Mouse (Mus musculus) kidney, embryonic 16.5 days (tissue): ENCODE data around the gene Fam53a. TPM values are rescaled to one million over a fixed set of nuclear protein-coding genes. Genes with fewer than 3 reads are reported as not detected.

Experiments
- ATAC-seq: fragments of 200-750 bp; cut with Nextera tagmentation; 2 replicates; pipeline ENCODE4 v1.8.0; 2017; ENCODE audit warnings: moderate TSS enrichment; ENCODE audit not compliant: low FRiP score, low TSS enrichment
- H3K27ac ChIP-seq: fragments of 300-500 bp; sonication (generic); 2 replicates; pipeline ENCODE4 v1.5.1; 2014; ENCODE audit warnings: low read length
- H3K27me3 ChIP-seq: fragments of 300-500 bp; sonication (generic); 2 replicates; pipeline ENCODE4 v1.6.1; 2014; ENCODE audit warnings: low read length, control low read depth, mixed read lengths; ENCODE audit not compliant: insufficient read depth
- H3K36me3 ChIP-seq: fragments of 300-500 bp; sonication (generic); 2 replicates; pipeline ENCODE4 v1.6.1; 2014; ENCODE audit warnings: low read length, control low read depth, mixed read lengths; ENCODE audit not compliant: insufficient read depth
- H3K4me1 ChIP-seq: fragments of 300-500 bp; sonication (generic); 2 replicates; pipeline ENCODE4 v1.6.1; 2014; ENCODE audit warnings: low read length, control low read depth, mixed read lengths; ENCODE audit not compliant: insufficient read depth
- H3K4me2 ChIP-seq: fragments of 300-500 bp; sonication (generic); replicated peaks from 2 replicates; pipeline ENCODE4 v1.6.1; 2014; ENCODE audit warnings: low read depth, low read length
- H3K4me3 ChIP-seq: fragments of 300-500 bp; sonication (generic); 2 replicates; pipeline ENCODE4 v1.5.1; 2014; ENCODE audit warnings: mild to moderate bottlenecking, low read length
- H3K9ac ChIP-seq: fragments of 300-500 bp; sonication (generic); replicated peaks from 2 replicates; pipeline ENCODE4 v1.6.1; 2014; ENCODE audit warnings: low read length
- H3K9me3 ChIP-seq: fragments of 300-500 bp; sonication (generic); 2 replicates; pipeline ENCODE4 v1.6.1; 2016; ENCODE audit warnings: low read length, control low read depth
- WGBS: fragments of 180-500 bp; shearing (Covaris S2); extraction: QIAGEN DNeasy Blood & Tissue Kit; methylation state at CpG from one replicate; pipeline ENCODE4 v1.1.7; 2014; 5-methylcytosine and 5-hydroxymethylcytosine counted together
- polyA plus RNA-seq: library from polyadenylated mRNA; unstranded; fragments of >200 nt; fragmentation: Nextera tagmentation; extraction: Ambion mirVana; gene quantifications from 2 replicates; pipeline ENCODE4 v1.2.1, GENCODE M21; 2015

Fam53a gene
- polyA plus RNA-seq, 1 experiment from 2014 or later = 65.7 TPM

GRCm38 (mm10) chr5:33574207-33574606 lies 55.2 kb downstream of the Fam53a start:
- H3K9ac ChIP-seq = no peak overlapping the region
- 86% methylated on average over 4 of the region's 4 CpGs for WGBS
- H3K4me1 ChIP-seq = no peaks in the 10 kb centered on the region
- no peak overlapping the region for H3K4me3 ChIP-seq
- ATAC-seq = no peak
- H3K27me3 ChIP-seq = no peaks in the 10 kb centered on the region
- no peaks in the 10 kb centered on the region for H3K9me3 ChIP-seq
- H3K27ac ChIP-seq = no peak overlapping the region
- H3K4me2 ChIP-seq = no peak overlapping the region
- no peaks in the 10 kb centered on the region for H3K36me3 ChIP-seq

DNA sequence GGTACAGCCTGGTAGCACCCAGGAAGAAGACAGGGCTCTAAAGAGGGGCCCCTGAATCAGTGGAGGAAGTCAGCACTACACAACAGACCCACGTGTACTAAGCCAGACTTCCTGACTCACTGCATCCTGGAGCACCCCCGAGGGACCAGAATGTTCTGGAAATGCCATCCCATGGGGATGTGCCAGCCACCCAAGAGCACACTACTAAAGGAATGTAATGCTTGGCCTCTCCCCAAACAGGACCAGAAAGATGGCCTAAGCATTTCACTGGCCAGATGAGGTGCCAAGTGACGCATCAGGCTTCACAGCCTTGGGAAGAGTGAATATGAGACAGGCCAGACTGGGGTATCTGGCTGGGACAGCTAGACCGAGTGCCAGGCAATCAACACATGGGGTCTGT lies 63.5 kb downstream of the Fam53a start:
- ATAC-seq = no peak
- no peaks in the 10 kb centered on the region; the same call in 1 of the 2 replicates for H3K27me3 ChIP-seq
- no peak overlapping the region for H3K4me2 ChIP-seq
- H3K9me3 ChIP-seq = no peaks in the 10 kb centered on the region
- no peak overlapping the region for H3K9ac ChIP-seq
- H3K36me3 ChIP-seq = no peaks in the 10 kb centered on the region
- no peak overlapping the region for H3K27ac ChIP-seq
- no peak overlapping the region for H3K4me3 ChIP-seq
- 82% methylated on average over 4 of the region's 4 CpGs for WGBS
- no peaks in the 10 kb centered on the region for H3K4me1 ChIP-seq

DNA sequence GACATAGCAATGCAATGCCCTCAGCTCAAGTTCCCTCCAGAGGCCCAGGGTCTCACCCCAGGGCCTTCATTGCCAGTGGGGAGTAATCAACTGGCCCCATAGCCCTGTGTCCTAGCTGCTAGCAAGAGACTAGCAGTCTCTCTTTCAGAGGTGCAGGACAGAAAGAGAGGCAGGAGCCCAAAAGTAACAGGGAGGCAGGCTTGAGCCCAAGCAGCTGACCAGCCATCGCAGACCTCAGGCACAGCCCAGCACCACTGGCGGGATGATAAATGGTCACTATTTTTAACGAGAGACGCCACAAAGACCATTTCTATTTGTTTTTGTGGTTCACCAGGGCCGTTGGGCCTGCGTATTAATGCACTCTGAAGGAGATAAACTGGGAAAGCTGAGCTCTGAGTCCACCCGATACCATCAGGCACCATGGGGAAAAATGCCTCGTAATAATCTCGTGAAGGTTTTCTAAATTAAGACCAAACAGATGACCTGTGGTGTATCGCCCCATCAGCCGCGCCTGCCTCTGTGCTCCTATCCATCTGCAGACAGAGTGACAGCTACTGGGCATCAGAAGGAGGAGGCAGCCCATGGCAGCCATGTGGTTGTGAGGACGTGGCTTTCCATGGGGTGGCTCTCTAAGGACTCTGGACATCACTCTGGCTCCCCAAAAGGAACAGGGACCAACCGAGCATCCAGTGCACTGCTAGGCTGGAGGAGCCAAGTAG lies 73.0 kb downstream of the Fam53a start:
- 46% methylated on average over 14 of the region's 14 CpGs for WGBS
- H3K27ac ChIP-seq = no peak overlapping the region
- no peaks in the 10 kb centered on the region for H3K27me3 ChIP-seq
- no peak overlapping the region for H3K4me3 ChIP-seq
- H3K36me3 ChIP-seq = no peaks in the 10 kb centered on the region
- no peaks in the 10 kb centered on the region for H3K9me3 ChIP-seq
- no peak for ATAC-seq
- H3K4me1 ChIP-seq = no peaks in the 10 kb centered on the region
- H3K9ac ChIP-seq = no peak overlapping the region
- no peak overlapping the region for H3K4me2 ChIP-seq

Other genes starting within 250 kb of the Fam53a start
- gene Nkx1-1, start 195.7 kb downstream of the Fam53a start, polyA plus RNA-seq = not detected in 2 replicates
- gene Gm9903, start 290 bp upstream of the Fam53a start, polyA plus RNA-seq = 0.29 and 0.58 TPM in 2 replicates
- 227 and 228 TPM in 2 replicates for gene Slbp, start 22.9 kb upstream of the Fam53a start, polyA plus RNA-seq
- gene Tacc3, start 28.5 kb upstream of the Fam53a start, polyA plus RNA-seq = 186 and 192 TPM in 2 replicates
- gene Tmem129, start 28.8 kb upstream of the Fam53a start, polyA plus RNA-seq = 48.5 and 50.8 TPM in 2 replicates
- gene Fgfr3, start 92.0 kb upstream of the Fam53a start, polyA plus RNA-seq = 19.1 and 21.9 TPM in 2 replicates
- 47.0 and 49.5 TPM in 2 replicates for gene Letm1, start 153.2 kb upstream of the Fam53a start, polyA plus RNA-seq
- 40.2 and 46.6 TPM in 2 replicates for gene Nsd2, start 191.1 kb upstream of the Fam53a start, polyA plus RNA-seq